Mouse (Mus musculus) heart, embryonic 15.5 days (tissue): ENCODE results near the gene Lrrc1. TPM values are rescaled to one million over a fixed set of nuclear protein-coding genes. Genes with fewer than 3 reads are reported as not detected.

Source experiments
- ATAC-seq: fragments of 200-750 bp; cut with Nextera tagmentation; replicated peaks from 2 replicates; pipeline ENCODE4 v1.8.0; 2017; ENCODE audit warnings: low read depth, moderate TSS enrichment; ENCODE audit not compliant: insufficient number of reproducible peaks, insufficient read depth, low FRiP score
- H3K27ac ChIP-seq: fragments of 300-500 bp; sonication (generic); 2 replicates; pipeline ENCODE4 v1.5.1; 2015; ENCODE audit warnings: mild to moderate bottlenecking, inconsistent platforms
- H3K27me3 ChIP-seq: fragments of 300-500 bp; sonication (generic); 2 replicates; pipeline ENCODE4 v1.6.1; 2015; ENCODE audit warnings: inconsistent platforms
- H3K36me3 ChIP-seq: fragments of 300-500 bp; sonication (generic); 2 replicates; pipeline ENCODE4 v1.6.1; 2015; ENCODE audit warnings: mild to moderate bottlenecking, inconsistent platforms
- H3K4me1 ChIP-seq: fragments of 300-500 bp; sonication (generic); replicated peaks from 2 replicates; pipeline ENCODE4 v1.6.1; 2015; ENCODE audit warnings: inconsistent platforms
- H3K4me2 ChIP-seq: fragments of 300-500 bp; sonication (generic); 2 replicates; pipeline ENCODE4 v1.6.1; 2015; ENCODE audit warnings: inconsistent platforms, mild to moderate bottlenecking, moderate library complexity
- H3K4me3 ChIP-seq: fragments of 300-500 bp; sonication (generic); 2 replicates; pipeline ENCODE4 v1.5.1; 2015; ENCODE audit warnings: mild to moderate bottlenecking, inconsistent platforms
- H3K9ac ChIP-seq: fragments of 300-500 bp; sonication (generic); 2 replicates; pipeline ENCODE4 v1.6.1; 2015; ENCODE audit warnings: mild to moderate bottlenecking, inconsistent platforms
- H3K9me3 ChIP-seq: fragments of 300-500 bp; sonication (generic); replicated peaks from 2 replicates; pipeline ENCODE4 v1.6.1; 2016; ENCODE audit warnings: inconsistent platforms
- WGBS: fragments of 180-500 bp; shearing (Covaris S2); methylation state at CpG from one replicate; pipeline ENCODE4 v1.1.7; 2015; ENCODE audit warnings: mixed read lengths; 5-methylcytosine and 5-hydroxymethylcytosine counted together
- polyA plus RNA-seq: library from polyadenylated mRNA; unstranded; fragments of >200 nt; fragmentation: Nextera tagmentation; extraction: Ambion mirVana; gene quantifications from 2 replicates; pipeline ENCODE4 v1.2.1, GENCODE M21; 2015

The Lrrc1 gene
- polyA plus RNA-seq, 1 experiment from 2014 or later, result 18.6 TPM

DNA sequence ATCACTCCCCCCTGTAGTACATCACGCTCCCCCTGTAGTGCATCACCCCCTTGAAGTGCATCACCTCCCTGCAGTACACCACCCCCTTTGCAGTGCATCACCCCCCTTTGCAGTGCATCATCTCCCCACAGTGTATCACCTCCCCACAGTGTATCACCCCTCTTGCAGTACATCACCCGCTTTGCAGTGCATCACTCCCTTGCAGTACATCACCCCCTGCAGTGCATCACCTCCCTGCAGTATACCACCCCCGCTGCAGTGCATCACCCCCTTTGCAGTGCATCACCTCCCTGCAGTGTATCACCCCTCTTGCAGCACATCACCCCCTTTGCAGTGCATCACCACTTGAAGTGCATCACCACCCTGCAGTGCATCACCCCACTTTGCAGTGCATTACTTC, 22.2 kb downstream of the Lrrc1 start:
- ATAC-seq, result no peak
- Histone ChIP-seq H3K9me3 (no peaks in the 10 kb centered on the region), H3K4me1 (peaks cover 58% of the 10 kb centered on the region), H3K4me2 (no peak overlapping the region), H3K27me3 (no peaks in the 10 kb centered on the region), H3K9ac (no peak overlapping the region), H3K36me3 (no peaks in the 10 kb centered on the region), H3K27ac (no peak overlapping the region), H3K4me3 (no peak overlapping the region)
- 91% methylated on average over 3 of the region's 3 CpGs for WGBS

DNA sequence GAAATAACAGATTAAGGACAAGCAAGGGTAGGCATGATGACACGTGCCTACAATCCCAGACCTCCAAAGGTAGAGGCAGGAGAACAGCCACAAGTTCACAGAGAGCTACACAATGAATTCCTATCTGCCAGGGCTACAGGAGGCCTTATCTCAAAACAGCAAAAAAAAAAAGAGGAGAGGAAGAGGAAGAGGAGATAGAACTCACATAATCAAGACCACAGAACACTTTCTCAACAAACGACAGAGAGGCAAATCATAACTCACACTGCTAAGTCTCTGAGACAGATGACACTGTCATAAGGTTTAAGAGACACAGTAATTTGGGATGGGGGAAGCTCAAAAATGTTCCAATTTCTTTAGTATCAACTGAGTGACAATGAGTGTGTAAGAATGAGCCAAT, 25.5 kb downstream of the Lrrc1 start:
- 31% methylated on average over 2 of the region's 2 CpGs for WGBS
- no peak overlapping the region for H3K9ac ChIP-seq
- H3K36me3 ChIP-seq, result no peaks in the 10 kb centered on the region
- H3K27me3 ChIP-seq, result no peaks in the 10 kb centered on the region
- no peak for ATAC-seq
- H3K27ac ChIP-seq, result no peak overlapping the region
- H3K4me1 ChIP-seq, result peaks cover 65% of the 10 kb centered on the region
- H3K4me2 ChIP-seq, result no peak overlapping the region
- H3K9me3 ChIP-seq, result no peaks in the 10 kb centered on the region
- no peak overlapping the region for H3K4me3 ChIP-seq

DNA sequence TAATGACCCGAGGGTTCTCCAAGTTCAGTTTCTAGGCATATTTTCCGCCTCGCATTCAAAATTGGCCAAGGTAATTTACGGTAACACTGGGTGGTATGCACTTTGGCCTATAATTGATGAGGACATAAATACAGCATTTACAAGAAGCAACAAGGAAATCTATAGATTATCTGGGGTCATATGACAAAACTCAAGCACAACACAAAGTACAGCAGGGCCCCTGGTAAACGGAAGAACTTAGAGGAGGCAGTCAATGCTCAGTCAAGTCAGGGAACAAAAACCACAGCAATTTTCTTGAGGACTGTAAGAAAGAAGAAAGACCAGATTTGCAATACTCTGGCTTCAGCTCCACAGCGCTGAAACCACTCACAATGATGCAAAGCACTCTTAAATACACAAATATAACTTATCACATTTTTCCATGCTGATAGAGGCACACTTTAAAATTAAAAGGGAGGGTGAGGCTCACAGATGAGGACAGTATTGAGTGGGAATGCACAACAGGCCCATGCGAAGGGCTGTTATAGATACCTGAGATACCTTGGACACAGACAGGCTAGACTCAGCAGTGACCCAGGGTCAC, 27.8 kb downstream of the Lrrc1 start:
- no peaks in the 10 kb centered on the region for H3K36me3 ChIP-seq
- no peaks in the 10 kb centered on the region for H3K27me3 ChIP-seq
- no peak overlapping the region for H3K4me3 ChIP-seq
- 84% methylated on average over 7 of the region's 7 CpGs for WGBS
- ATAC-seq, result no peak
- H3K4me1 ChIP-seq, result peaks cover 71% of the 10 kb centered on the region
- H3K27ac ChIP-seq, result no peak overlapping the region
- no peak overlapping the region for H3K9ac ChIP-seq
- no peaks in the 10 kb centered on the region for H3K9me3 ChIP-seq
- H3K4me2 ChIP-seq, result no peak overlapping the region

GRCm38 (mm10) chr9:77513892-77514291, 30.8 kb downstream of the Lrrc1 start:
- Histone ChIP-seq H3K36me3 (no peaks in the 10 kb centered on the region), H3K4me3 (no peak overlapping the region), H3K9me3 (no peaks in the 10 kb centered on the region), H3K27ac (no peak overlapping the region), H3K9ac (no peak overlapping the region), H3K27me3 (no peaks in the 10 kb centered on the region), H3K4me1 (peaks cover 56% of the 10 kb centered on the region), H3K4me2 (no peak overlapping the region)
- WGBS, result 68% methylated on average over 3 of the region's 3 CpGs
- ATAC-seq, result no peak

- no peak overlapping the region for H3K4me2 ChIP-seq
- 43% methylated on average over 6 of the region's 6 CpGs for WGBS
- no peak overlapping the region for H3K4me3 ChIP-seq
- no peak overlapping the region for H3K9ac ChIP-seq
- no peak for ATAC-seq
- no peaks in the 10 kb centered on the region for H3K36me3 ChIP-seq
- no peaks in the 10 kb centered on the region for H3K27me3 ChIP-seq
- peaks cover 40% of the 10 kb centered on the region for H3K4me1 ChIP-seq
- no peak overlapping the region for H3K27ac ChIP-seq
- H3K9me3 ChIP-seq, result no peaks in the 10 kb centered on the region
These were observed 32.5 kb downstream of the Lrrc1 start for GRCm38 (mm10) chr9:77512220-77512619.

- no peak for ATAC-seq
- 82% methylated on average over 8 of the region's 8 CpGs for WGBS
These were observed 34.1 kb downstream of the Lrrc1 start for GRCm38 (mm10) chr9:77510574-77510973.

DNA sequence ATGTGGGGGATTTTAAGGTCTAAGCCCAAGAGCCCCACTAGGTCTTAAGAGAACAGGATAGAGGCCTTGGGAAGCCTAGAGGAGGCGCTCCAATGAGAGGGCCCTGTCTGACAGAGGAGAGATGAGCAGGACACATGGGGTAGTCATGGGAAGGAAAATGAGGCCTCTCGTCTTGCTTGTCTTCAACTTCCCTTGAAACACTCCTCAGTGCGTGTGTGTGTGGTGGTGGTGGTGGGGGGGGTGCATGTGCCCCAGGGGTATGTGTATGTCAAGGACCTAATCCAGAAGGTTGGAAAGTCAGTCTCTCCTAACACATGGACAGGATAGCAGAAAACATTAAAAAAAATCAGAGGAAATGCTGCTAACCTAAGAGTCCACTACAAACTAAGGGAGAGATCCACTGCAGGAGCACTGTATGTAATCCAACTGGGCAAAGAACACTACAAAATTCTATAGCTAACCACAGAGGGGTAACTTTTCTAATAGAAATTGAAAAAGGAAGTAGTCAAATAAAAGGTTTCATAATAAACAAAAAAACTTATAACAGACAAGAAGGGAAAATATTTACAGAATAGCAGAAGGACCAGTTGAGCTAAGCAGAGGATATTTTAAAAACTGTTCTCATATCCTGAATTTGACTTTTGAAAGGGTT, 36.8 kb downstream of the Lrrc1 start:
- no peak for ATAC-seq
- 87% methylated on average over 3 of the region's 3 CpGs for WGBS
- no peak overlapping the region for H3K4me3 ChIP-seq
- no peak overlapping the region for H3K27ac ChIP-seq
- H3K9me3 ChIP-seq, result no peaks in the 10 kb centered on the region
- no peak overlapping the region for H3K9ac ChIP-seq
- H3K36me3 ChIP-seq, result no peaks in the 10 kb centered on the region
- no peaks in the 10 kb centered on the region for H3K27me3 ChIP-seq
- peaks cover 20% of the 10 kb centered on the region for H3K4me1 ChIP-seq
- H3K4me2 ChIP-seq, result no peak overlapping the region

More at GRCm38 (mm10) chr9:77510574-77510973, 34.1 kb downstream of the Lrrc1 start:
- Histone ChIP-seq H3K27me3 (no peaks in the 10 kb centered on the region), H3K27ac (no peak overlapping the region), H3K4me1 (peaks cover 25% of the 10 kb centered on the region), H3K4me2 (no peak overlapping the region), H3K4me3 (no peak overlapping the region), H3K36me3 (no peaks in the 10 kb centered on the region), H3K9me3 (no peaks in the 10 kb centered on the region), H3K9ac (no peak overlapping the region)

DNA sequence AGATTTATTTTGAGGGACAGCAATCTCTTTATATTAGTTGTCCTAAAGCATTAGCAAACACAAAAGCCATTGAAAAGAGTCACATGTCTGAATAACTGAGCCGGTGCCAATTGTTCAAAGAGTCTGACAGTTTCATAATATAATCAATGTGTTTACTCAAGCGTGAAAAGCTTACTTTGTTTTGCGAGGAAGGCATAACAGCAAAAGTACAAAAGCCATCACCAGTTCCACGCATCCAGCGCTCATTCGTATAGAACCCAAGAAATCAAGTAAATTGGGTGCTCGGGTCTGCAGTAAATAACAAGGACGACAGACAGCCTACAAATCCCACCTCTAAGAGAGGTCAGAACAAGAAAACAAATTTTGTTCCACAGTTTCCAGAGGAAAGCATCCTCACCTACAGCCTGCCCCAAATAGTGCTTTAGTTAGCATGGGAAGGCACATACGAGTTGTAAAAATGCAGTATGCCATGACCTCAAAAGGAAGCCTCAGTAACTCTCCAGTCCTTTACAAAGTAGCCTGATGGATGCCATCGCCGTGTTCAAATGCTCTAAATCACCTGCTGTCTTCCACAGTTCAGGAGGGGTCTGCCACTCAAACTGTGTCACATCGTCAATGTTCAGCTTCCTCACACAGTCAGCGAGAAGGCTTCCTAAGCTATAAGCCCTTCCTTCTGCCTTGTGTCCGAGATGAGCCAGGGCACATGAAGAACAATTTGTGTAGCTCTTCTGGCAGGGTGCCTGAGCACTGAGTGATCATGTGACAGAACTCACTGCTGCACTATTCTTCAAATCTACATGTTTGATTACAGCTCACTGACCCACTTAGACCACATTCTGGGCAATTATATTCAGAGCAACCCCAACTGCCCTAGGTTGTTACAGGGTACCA, 41.9 kb downstream of the Lrrc1 start:
- Histone ChIP-seq H3K4me1 (peaks cover 37% of the 10 kb centered on the region), H3K36me3 (no peaks in the 10 kb centered on the region), H3K4me2 (peak overlapping the region; percentile 21), H3K9me3 (no peaks in the 10 kb centered on the region), H3K9ac (no peak overlapping the region), H3K27ac (peak overlapping the region; percentile 46), H3K4me3 (no peak overlapping the region), H3K27me3 (no peaks in the 10 kb centered on the region)
- 67% methylated on average over 14 of the region's 14 CpGs for WGBS
- no peak for ATAC-seq

DNA sequence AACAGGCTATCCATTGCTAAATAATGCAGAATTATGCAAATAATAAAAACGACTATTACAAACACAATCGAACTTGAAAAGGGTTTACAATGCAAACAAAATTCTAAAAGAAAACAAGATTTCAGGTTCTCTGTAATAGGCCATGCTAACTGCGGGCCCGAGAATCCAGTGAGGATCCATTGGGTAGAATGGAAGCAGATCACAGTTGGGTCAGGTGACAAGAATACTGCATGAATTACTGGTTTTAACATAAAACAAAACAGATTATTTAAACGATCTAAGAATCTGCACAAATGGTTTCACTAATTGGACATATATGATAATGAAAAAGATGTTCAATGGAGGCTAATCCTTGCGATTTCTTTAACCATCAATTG, 42.5 kb downstream of the Lrrc1 start:
- Histone ChIP-seq H3K4me1 (peaks cover 43% of the 10 kb centered on the region), H3K27ac (no peak overlapping the region), H3K4me3 (no peak overlapping the region), H3K9ac (no peak overlapping the region), H3K27me3 (no peaks in the 10 kb centered on the region), H3K4me2 (no peak overlapping the region), H3K36me3 (no peaks in the 10 kb centered on the region), H3K9me3 (no peaks in the 10 kb centered on the region)
- no peak for ATAC-seq
- WGBS, result 85% methylated on average over 6 of the region's 6 CpGs

DNA sequence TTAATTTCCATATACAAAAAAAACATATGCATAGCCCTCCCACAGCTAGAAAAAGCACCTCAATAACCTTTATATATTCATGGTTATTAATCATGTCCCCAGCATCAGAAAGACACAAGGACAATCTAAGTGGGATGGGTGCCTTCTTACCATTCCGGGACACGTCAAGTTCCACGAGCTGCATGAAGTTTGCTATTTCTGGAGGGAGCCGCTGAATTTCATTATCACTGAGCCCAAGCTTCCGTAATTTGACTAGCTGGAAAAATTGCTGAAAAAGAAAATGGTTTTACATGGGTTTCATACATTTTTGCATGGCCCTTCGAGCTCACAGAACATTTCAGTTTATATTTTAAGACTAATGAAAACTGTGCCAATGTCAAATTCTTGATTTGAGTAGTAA, 45.6 kb downstream of the Lrrc1 start:
- H3K36me3 ChIP-seq, result no peaks in the 10 kb centered on the region
- no peak overlapping the region for H3K9ac ChIP-seq
- no peak overlapping the region for H3K4me2 ChIP-seq
- no peak overlapping the region for H3K27ac ChIP-seq
- no peak overlapping the region for H3K4me3 ChIP-seq
- WGBS, result 68% methylated on average over 6 of the region's 6 CpGs
- H3K4me1 ChIP-seq, result peaks cover 64% of the 10 kb centered on the region
- no peaks in the 10 kb centered on the region for H3K9me3 ChIP-seq
- no peaks in the 10 kb centered on the region for H3K27me3 ChIP-seq
- no peak for ATAC-seq

- Histone ChIP-seq H3K27me3 (no peaks in the 10 kb centered on the region), H3K9me3 (no peaks in the 10 kb centered on the region), H3K4me3 (no peak overlapping the region), H3K4me1 (peaks cover 64% of the 10 kb centered on the region), H3K36me3 (no peaks in the 10 kb centered on the region), H3K4me2 (no peak overlapping the region), H3K9ac (no peak overlapping the region), H3K27ac (0 out of 2 replicates have a peak overlapping the region, but pooled peaks have one; percentile 12)
- no peak for ATAC-seq
- whole genome bisulfite sequencing, result 73% methylated on average over 3 of the region's 3 CpGs
These were observed 46.3 kb downstream of the Lrrc1 start for GRCm38 (mm10) chr9:77498406-77498805.
